Mouse (Mus musculus) intestine, embryonic 14.5 days (tissue): ENCODE results near the gene Nppa. TPM values are rescaled to one million over a fixed set of nuclear protein-coding genes. Genes with fewer than 3 reads are reported as not detected.

ENCODE experiments used
- ATAC-seq: fragments of 200-750 bp; cut with Nextera tagmentation; replicated peaks from 2 replicates; pipeline ENCODE4 v1.8.0; 2017; ENCODE audit warnings: low read depth, moderate number of reproducible peaks, moderate TSS enrichment, moderate library complexity; ENCODE audit not compliant: low FRiP score, low TSS enrichment
- DNase-seq: peaks from one replicate; pipeline ENCODE4 v3.0.0-alpha.2; 2018; ENCODE audit warnings: low spot score
- H3K27ac ChIP-seq: fragments of 300-500 bp; sonication (generic); 2 replicates; pipeline ENCODE4 v1.5.1; 2014; ENCODE audit warnings: low read depth, mild to moderate bottlenecking, control low read depth
- H3K27me3 ChIP-seq: fragments of 300-500 bp; sonication (generic); replicated peaks from 2 replicates; pipeline ENCODE4 v1.6.1; 2014; ENCODE audit warnings: low read length, control low read depth; ENCODE audit not compliant: control insufficient read depth, insufficient read depth
- H3K36me3 ChIP-seq: fragments of 300-500 bp; sonication (generic); 2 replicates; pipeline ENCODE4 v1.6.1; 2014; ENCODE audit warnings: low read length, control low read depth; ENCODE audit not compliant: control insufficient read depth, insufficient read depth
- H3K4me1 ChIP-seq: fragments of 300-500 bp; sonication (generic); replicated peaks from 2 replicates; pipeline ENCODE4 v1.6.1; 2014; ENCODE audit warnings: low read length, control low read depth, mixed read lengths; ENCODE audit not compliant: control insufficient read depth, insufficient read depth
- H3K4me2 ChIP-seq: fragments of 300-500 bp; sonication (generic); 2 replicates; pipeline ENCODE4 v1.6.1; 2014; ENCODE audit warnings: low read length
- H3K4me3 ChIP-seq: fragments of 300-500 bp; sonication (generic); 2 replicates; pipeline ENCODE4 v1.5.1; 2014; ENCODE audit warnings: low read depth, low read length, control low read depth, mixed read lengths
- H3K9ac ChIP-seq: fragments of 300-500 bp; sonication (generic); 2 replicates; pipeline ENCODE4 v1.6.1; 2014; ENCODE audit warnings: mild to moderate bottlenecking, low read length
- H3K9me3 ChIP-seq: fragments of 300-500 bp; sonication (generic); 2 replicates; pipeline ENCODE4 v1.6.1; 2016; ENCODE audit warnings: low read length, control low read depth; ENCODE audit not compliant: control insufficient read depth
- WGBS: fragments of 180-500 bp; shearing (Covaris S2); extraction: QIAGEN DNeasy Blood & Tissue Kit; methylation state at CpG from one replicate; pipeline ENCODE4 v1.1.7; 2014; 5-methylcytosine and 5-hydroxymethylcytosine counted together
- polyA plus RNA-seq: library from polyadenylated mRNA; unstranded; fragments of >200 nt; fragmentation: Nextera tagmentation; extraction: Ambion mirVana; gene quantifications from 2 replicates; pipeline ENCODE4 v1.2.1, GENCODE M21; 2014

Nppa gene
- polyA plus RNA-seq, 1 experiment from 2014 or later, result 0.28 TPM

DNA sequence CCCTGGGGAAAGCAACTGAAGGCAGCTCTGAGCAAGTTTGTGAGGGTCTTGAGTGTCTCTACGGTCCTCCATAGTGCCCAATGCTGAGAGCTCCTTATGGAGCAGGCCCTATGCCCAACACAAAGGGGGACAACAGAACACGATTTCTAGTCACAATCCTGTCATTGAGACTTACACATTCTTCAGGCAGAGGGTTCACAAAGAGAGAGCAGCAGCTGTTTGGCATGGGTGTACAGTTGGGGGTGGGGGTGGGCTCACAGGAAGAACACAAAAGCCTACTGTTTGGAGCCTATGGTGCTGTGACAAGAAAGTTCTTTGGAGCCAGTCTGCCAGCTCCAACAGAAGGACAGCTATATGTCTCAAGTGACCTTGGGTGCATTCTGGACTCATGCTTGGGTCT, 17.9 kb downstream of the Nppa start:
- H3K4me1 ChIP-seq, result no peaks in the 10 kb centered on the region
- no peak overlapping the region for H3K4me2 ChIP-seq
- H3K36me3 ChIP-seq, result peaks cover 93% of the 10 kb centered on the region
- ATAC-seq (no peak), DNase-seq (no peak)
- H3K9ac ChIP-seq, result no peak overlapping the region
- no peak overlapping the region for H3K4me3 ChIP-seq
- H3K27ac ChIP-seq, result no peak overlapping the region
- H3K9me3 ChIP-seq, result no peaks in the 10 kb centered on the region
- H3K27me3 ChIP-seq, result no peaks in the 10 kb centered on the region
- WGBS, result 76% methylated on average over 2 of the region's 2 CpGs

DNA sequence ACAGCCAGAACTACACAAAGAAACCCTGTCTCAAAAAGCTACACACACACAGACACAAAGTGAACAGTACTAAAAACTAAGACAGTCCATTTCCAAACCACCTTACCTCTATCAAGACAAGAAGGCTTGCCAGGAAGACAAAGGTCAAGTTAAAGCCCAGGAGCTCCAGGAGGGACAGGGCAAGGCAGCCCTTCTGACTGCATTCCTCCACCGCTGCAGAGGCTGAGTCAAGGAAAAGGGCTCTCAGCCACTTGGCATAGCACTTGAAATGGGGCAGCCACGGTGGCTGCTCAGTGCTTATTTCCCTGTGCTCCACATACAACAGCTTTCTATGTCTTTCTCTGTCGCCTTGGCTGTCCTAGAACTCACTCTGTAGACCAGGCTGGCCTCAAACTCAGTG, 23.5 kb downstream of the Nppa start:
- H3K27ac ChIP-seq, result no peak overlapping the region
- H3K9me3 ChIP-seq, result no peaks in the 10 kb centered on the region
- no peak overlapping the region for H3K9ac ChIP-seq
- no peak overlapping the region for H3K4me3 ChIP-seq
- H3K36me3 ChIP-seq, result peaks cover 93% of the 10 kb centered on the region
- 95% methylated on average over 3 of the region's 3 CpGs for WGBS
- no peaks in the 10 kb centered on the region for H3K4me1 ChIP-seq
- no peak overlapping the region for H3K4me2 ChIP-seq
- ATAC-seq (no peak), DNase-seq (no peak)
- no peaks in the 10 kb centered on the region for H3K27me3 ChIP-seq

DNA sequence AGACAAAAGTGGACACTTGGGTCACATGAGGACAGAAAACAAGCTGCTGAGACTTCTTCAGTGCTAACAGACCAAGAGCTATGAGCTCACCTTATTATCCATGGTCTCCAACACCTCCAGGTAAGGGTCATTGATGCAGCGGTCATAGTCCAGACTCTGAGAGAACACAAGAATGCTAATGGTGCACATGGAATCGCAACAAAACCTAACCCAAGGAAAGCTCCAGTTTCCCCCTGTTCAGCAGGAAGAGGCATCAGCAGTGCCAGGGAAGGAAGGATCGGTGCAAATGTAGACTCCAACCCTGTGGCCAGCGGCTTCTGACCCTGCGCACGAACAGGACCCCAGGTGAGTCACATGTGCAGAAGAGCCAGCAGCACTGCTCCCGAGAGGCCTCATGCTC, 28.8 kb downstream of the Nppa start:
- no peak overlapping the region for H3K4me2 ChIP-seq
- H3K36me3 ChIP-seq, result peaks cover 65% of the 10 kb centered on the region
- WGBS, result 93% methylated on average over 7 of the region's 7 CpGs
- no peaks in the 10 kb centered on the region for H3K9me3 ChIP-seq
- no peaks in the 10 kb centered on the region for H3K4me1 ChIP-seq
- H3K27me3 ChIP-seq, result no peaks in the 10 kb centered on the region
- no peak overlapping the region for H3K9ac ChIP-seq
- H3K27ac ChIP-seq, result no peak overlapping the region
- no peak overlapping the region for H3K4me3 ChIP-seq
- ATAC-seq (no peak), DNase-seq (no peak)

DNA sequence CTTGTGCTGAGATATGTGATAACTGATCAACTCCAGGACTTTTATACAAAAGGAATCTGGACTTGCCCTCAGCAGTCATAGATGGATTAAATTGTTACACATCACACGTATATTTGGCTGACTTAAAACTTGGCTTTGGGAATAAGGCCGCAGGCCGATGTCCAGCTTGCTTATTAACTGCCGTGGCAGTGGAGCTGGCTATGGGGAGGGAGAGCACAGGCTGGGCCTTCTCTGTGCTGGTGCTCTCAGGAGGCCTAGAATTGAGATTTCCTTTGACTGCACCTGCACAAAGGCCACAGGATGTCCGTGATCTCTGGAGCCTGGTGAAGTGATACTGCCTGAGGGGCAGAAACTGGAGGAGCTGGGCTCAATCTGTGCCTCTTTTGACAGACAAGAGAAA, 30.0 kb downstream of the Nppa start:
- Histone ChIP-seq H3K36me3 (peaks cover 61% of the 10 kb centered on the region), H3K4me2 (no peak overlapping the region), H3K4me1 (no peaks in the 10 kb centered on the region), H3K27me3 (no peaks in the 10 kb centered on the region), H3K4me3 (no peak overlapping the region), H3K9ac (no peak overlapping the region), H3K9me3 (no peaks in the 10 kb centered on the region), H3K27ac (no peak overlapping the region)
- 87% methylated on average over 5 of the region's 5 CpGs for WGBS
- DNase-seq (no peak), ATAC-seq (no peak)

DNA sequence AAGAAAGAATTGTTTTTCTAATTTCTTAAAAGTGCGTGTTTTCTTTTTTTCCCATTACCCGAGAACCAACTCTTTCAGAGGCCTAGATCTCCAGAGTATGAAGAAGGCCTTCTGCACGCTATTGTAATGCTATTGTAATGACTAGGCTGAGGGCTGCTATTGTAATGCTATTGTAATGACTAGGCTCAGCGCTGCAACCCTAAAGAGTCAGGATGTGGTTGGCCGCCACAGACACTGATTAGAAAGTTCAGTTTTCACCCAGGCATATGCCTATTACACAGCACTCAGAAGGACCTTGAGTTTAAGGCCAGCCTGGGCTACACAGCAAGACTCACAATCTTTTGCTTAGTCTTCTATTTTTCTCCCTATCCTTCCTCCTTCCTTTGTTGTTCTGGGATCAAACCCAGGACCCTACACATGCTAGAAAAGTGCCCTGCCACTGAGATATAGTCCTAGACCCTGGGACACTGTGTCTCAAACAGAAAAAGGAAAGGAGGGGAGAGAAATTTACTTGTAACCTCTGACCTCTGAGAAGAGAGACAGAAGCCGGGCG, 33.4 kb downstream of the Nppa start:
- ATAC-seq, result no peak

DNA sequence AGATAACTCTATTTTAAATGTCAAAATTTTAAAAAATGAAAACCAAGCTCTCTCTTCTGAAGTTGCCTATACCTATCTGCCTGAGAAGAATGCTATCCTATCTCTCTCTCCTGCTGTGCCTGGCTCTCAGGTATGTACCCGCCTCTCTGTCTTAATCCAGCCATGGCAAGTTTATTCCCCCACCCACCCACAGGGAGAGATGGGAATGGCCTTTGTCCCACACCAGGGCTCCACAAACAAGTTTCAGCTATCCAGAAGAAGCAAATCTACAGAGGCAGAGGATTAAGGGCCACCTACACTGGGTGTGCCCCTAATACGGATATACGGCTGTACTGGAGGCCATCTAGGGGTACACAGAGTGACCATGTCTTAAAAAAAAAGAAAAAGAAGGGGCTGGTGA, 34.9 kb downstream of the Nppa start:
- Histone ChIP-seq H3K27me3 (no peaks in the 10 kb centered on the region), H3K4me3 (no peak overlapping the region), H3K9me3 (no peaks in the 10 kb centered on the region), H3K27ac (no peak overlapping the region), H3K9ac (no peak overlapping the region), H3K36me3 (peaks cover 21% of the 10 kb centered on the region; the same call in 1 of the 2 replicates), H3K4me2 (no peak overlapping the region), H3K4me1 (peaks cover 12% of the 10 kb centered on the region)
- no peak for DNase-seq
- no peak for ATAC-seq
- 89% methylated on average over 3 of the region's 3 CpGs for WGBS

More for the DNA sequence above, 33.4 kb downstream of the Nppa start:
- no peak for DNase-seq
- H3K4me1 ChIP-seq, result peaks cover 6% of the 10 kb centered on the region; the same call in 1 of the 2 replicates
- H3K9ac ChIP-seq, result no peak overlapping the region
- no peaks in the 10 kb centered on the region for H3K9me3 ChIP-seq
- H3K27ac ChIP-seq, result no peak overlapping the region
- H3K4me2 ChIP-seq, result no peak overlapping the region
- no peak overlapping the region for H3K4me3 ChIP-seq
- H3K36me3 ChIP-seq, result peaks cover 28% of the 10 kb centered on the region
- no peaks in the 10 kb centered on the region for H3K27me3 ChIP-seq
- 86% methylated on average over 7 of the region's 7 CpGs for WGBS

DNA sequence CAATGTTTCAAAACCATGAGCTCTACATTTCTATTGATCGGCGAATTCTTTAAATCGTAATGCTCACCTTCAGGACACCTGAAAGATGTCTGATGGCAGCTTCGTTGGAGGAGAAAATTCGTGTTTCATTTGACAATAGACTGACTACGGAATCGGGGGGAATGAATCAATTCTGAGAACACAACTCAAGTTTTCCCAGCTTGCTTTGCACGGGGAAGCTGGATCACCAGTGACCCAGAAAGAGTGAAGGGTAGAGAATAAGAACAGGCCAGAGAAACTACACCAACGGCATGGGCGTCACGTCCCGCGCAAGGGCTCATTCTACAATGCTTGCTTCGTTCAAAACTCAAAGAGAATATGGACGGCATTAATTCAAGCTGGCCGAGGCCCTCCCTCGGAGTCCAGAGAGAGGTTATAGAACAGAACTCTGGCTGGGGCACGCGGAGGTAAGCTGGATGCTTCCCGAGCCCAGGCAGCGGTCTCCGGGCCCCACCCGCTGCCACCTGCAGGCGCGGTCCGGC, 37.6 kb downstream of the Nppa start:
- peak overlapping the region; percentile 63 for H3K4me3 ChIP-seq
- H3K27ac ChIP-seq, result peak overlapping the region; percentile 74
- H3K4me1 ChIP-seq, result peaks cover 26% of the 10 kb centered on the region
- no peaks in the 10 kb centered on the region for H3K9me3 ChIP-seq
- peak overlapping the region; percentile 61 for H3K9ac ChIP-seq
- H3K36me3 ChIP-seq, result 0 out of 2 replicates have a peak, but pooled peaks cover 16% of the 10 kb centered on the region
- ATAC-seq, result no peak
- H3K27me3 ChIP-seq, result no peaks in the 10 kb centered on the region
- no peak for DNase-seq
- peak overlapping the region; percentile 90 for H3K4me2 ChIP-seq
- 8% methylated on average over 26 of the region's 26 CpGs for WGBS

DNA sequence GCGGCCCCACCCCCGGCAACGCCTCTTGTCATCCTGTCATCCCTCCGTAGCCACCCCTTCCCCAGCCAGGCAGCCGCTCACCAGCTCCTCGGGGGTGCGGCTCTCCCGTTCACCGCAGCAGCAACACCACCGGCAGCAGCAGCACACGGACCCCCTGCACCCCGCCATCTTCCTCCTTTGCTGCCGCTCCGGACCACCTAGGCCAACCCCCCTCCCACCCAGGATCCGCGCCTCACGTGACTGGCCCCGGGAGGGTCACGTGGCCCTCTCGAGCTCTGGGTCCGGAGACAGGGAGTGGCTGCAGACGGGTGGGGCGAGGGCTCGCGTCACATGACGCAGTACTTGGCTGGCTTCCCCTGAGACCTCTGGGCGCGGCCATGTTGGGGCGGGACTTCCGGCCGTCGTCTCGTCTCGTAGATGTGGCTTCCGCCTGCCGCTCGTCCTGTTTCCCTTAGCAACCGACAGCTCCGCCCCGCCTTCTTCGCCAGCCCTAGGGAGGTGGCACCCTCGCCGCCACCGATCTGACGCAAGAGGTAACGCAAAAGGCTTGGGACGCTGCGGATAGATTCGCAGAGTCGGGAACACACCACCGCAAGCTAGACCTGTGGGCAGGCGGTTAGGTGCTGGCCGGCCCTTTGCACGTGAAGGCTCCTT, 38.2 kb downstream of the Nppa start, which contains the start of the genes Clcn6 and Mthfr:
Clcn6 (minus strand) TSS at position 222 of the 654 bp plus-strand sequence.
Mthfr (plus strand) TSS at position 478 of the 654 bp plus-strand sequence.
- Histone ChIP-seq H3K27ac (peak within 1 kb of the TSS; percentile 74), H3K4me3 (peak within 1 kb of the TSS; percentile 63), H3K4me2 (peak within 1 kb of the TSS; percentile 90), H3K9ac (peak within 1 kb of the TSS; percentile 61), H3K9me3 (no peaks in the 10 kb centered on the region), H3K36me3 (0 out of 2 replicates have a peak, but pooled peaks cover 16% of the 10 kb centered on the region), H3K27me3 (no peaks in the 10 kb centered on the region), H3K4me1 (peaks cover 26% of the 10 kb centered on the region)
- ATAC-seq (peak; percentile 92), DNase-seq (peak; percentile 99)
- under 1% methylated on average over 54 of the region's 54 CpGs for WGBS
